Mouse (Mus musculus) effector memory CD4-positive, alpha-beta T cell, adult 7 months (primary cell): ENCODE measurements around the gene Wipf2. TPM values are rescaled to one million over a fixed set of nuclear protein-coding genes. Genes with fewer than 3 reads are reported as not detected.

Experiments used
- polyA plus RNA-seq: library from polyadenylated mRNA; unstranded; fragments of 100-300 nt; shearing (Covaris generic); gene quantifications from one replicate; pipeline ENCODE4 v1.2.1, GENCODE M21; 2017

Wipf2 gene
- 3.4 TPM for polyA plus RNA-seq

DNA sequence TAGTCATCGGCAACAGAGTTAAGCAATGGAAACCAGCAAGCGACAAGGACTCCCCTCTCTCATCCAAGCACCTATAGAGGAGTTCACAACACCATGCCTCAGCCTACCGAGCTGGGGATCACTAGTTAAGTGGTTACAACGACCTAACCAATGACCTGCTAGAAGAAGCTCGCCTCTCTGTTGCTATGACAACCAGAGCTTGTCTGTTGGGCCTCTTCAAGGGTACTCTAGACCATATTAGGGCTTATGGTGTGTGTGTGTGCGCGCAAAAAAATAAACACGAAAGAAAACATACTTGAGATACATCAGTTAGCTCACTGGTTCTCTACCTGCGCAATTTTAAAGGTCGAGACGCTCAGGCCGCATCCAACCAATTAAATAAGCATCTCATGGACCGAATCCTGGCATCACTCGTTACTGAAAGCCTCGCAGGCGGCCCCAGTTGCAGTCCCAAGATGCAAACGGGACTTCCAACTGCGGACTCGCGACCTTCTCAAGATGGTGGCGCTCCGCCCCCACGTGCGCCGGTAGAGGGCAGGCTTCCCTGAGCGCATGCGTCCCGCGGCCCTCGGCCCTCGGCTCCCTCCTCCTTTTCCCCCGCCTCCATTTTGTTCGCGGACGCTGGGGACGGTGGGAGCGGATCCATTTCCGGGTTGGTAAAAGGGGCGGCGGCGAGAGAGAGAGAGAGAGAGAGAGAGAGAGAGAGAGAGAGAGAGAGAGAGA lies at the start of gene Wipf2:
Gene Wipf2, plus strand, starts transcription at position 611 of the 723 bp plus-strand sequence.

DNA sequence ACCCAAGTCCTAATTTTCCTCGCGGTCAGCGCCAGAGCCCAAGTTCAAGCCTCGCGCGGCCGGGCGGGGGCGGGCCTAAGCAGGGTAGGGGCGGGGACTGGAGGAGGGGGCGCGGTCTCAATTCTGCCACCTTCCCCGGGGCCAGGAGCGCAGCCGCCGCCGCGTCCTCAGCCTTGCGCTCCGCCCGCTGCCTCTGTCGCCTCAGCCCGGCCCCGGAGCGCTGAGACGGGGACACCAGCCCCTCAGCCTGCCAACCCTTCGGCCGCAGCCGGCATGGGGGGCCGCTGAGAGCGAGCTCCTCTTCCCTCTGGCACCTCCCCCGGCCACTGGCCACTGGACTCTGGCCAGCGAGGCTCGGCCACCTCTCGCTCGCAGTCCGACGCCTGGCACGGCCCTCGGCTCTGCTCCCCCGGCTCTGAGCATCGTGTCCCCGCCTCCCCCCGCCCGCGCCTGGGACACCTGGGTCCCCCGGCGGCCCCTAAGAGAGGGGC lies 26.7 kb upstream of the Wipf2 start, which contains the start of gene Rapgefl1:
Gene Rapgefl1, plus strand, starts transcription at position 135 of the 491 bp plus-strand sequence.

DNA sequence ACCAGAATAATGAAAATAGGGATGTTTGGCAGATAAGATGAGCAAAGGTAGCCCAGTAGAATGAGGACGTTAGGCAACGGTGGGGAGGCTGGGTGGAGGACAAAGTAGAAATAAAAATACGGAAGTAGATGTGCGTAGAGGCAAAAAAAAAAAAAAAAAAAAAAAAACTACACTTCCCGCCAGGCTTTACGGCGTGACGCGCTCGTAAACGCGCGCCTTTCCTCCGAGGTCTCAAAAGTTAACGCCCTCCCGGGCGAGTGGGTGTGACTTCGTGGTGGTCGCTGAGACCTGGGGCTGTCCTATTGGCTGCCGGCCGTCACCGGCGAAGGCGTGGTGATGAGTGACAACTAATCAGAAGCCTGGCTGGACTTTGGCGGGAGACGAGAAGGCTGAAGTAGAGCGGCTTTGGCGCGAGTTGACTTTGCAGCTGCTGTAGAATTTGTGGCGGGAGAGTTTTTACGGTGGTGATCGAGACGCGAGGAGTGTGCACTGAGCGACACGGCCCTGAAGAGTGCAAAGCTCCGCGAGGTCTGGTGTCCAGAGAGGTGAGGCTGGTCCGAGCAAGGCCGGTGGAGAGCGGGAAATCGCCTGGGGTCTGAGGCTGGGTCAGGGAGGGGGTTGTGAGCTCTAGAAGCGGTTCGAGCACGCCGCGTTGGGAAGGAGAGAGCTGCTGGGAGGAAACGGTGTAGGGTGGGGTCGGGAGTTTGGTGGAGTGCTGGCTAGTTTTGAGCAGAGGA lies 44.2 kb downstream of the Wipf2 start, which contains the start of gene Cdc6:
Gene Cdc6, plus strand, starts transcription at position 365 of the 737 bp plus-strand sequence.

DNA sequence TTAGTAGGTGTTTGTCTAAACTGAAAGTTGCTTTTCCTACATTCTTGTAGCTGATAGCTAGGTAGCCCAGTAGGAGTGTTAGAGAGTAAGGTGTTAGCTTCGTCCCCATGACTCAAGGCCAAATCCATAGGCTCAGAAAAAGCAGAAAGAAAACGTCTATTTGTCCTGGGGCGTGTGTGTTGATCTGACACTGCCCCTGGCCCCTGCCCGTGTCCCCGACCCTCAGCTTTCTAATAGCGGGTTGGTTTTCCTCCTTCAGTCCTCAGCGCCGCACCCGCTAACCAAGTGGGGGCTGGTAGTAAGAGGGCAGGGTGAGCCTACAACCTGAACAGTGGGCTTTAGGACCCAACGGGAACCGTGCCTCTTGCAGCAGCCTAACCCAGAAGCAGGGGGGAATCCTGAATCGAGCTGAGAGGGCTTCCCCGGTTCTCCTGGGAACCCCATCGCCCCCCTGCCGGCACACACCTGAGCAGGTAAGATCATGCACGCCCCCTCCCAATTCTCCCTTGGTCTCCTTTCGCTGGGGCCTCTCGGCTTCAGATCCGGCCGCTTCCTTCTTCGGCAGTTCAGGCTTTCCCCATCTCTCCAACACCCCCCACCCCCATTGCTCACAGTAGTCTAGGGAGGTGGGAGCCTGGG lies 64.1 kb downstream of the Wipf2 start, which contains the start of gene Rara:
Gene Rara, plus strand, starts transcription at position 381 of the 639 bp plus-strand sequence.

Other genes with a start within 250 kb of the Wipf2 start
- 2.6 TPM for gene Gm12355, start 238.0 kb upstream of the Wipf2 start, polyA plus RNA-seq
- not detected for gene Gsdma3, start 237.3 kb upstream of the Wipf2 start, polyA plus RNA-seq
- 0.93 TPM for gene Gsdma2, start 216.9 kb upstream of the Wipf2 start, polyA plus RNA-seq
- not detected for gene Gsdma, start 199.3 kb upstream of the Wipf2 start, polyA plus RNA-seq
- gene Psmd3, start 181.1 kb upstream of the Wipf2 start, polyA plus RNA-seq = 103 TPM
- gene Csf3, start 162.4 kb upstream of the Wipf2 start, polyA plus RNA-seq = not detected
- gene Med24, start 134.2 kb upstream of the Wipf2 start, polyA plus RNA-seq = 36.1 TPM
- 3.1 TPM for gene Thra, start 123.0 kb upstream of the Wipf2 start, polyA plus RNA-seq
- gene Nr1d1, start 88.3 kb upstream of the Wipf2 start, polyA plus RNA-seq = 12.2 TPM
- 16.8 TPM for gene Msl1, start 68.1 kb upstream of the Wipf2 start, polyA plus RNA-seq
- 81.7 TPM for gene Casc3, start 58.7 kb upstream of the Wipf2 start, polyA plus RNA-seq
- gene Rapgefl1, start 26.9 kb upstream of the Wipf2 start, polyA plus RNA-seq = not detected
- not detected for gene Cdc6, start 44.2 kb downstream of the Wipf2 start, polyA plus RNA-seq
- gene Rara, start 64.2 kb downstream of the Wipf2 start, polyA plus RNA-seq = 61.3 TPM
- not detected for gene Gjd3, start 119.4 kb downstream of the Wipf2 start, polyA plus RNA-seq
- gene Top2a, start 160.6 kb downstream of the Wipf2 start, polyA plus RNA-seq = 4.9 TPM
- not detected for gene Igfbp4, start 177.6 kb downstream of the Wipf2 start, polyA plus RNA-seq
- not detected for gene Tns4, start 225.7 kb downstream of the Wipf2 start, polyA plus RNA-seq